Mouse (Mus musculus): ENCODE measurements around the gene Pdzd2.

Pdzd2 gene

GRCm38 (mm10) chr15:12665946-12666345 is 73.8 kb downstream of the Pdzd2 start:
- no peak for DNase-seq

- DNase-seq = no peak
Observed at GRCm38 (mm10) chr15:12663351-12663750, 76.4 kb downstream of the Pdzd2 start.

- DNase-seq = no peak
Observed at GRCm38 (mm10) chr15:12660320-12660719, 79.4 kb downstream of the Pdzd2 start.

- DNase-seq = no peak
Observed at GRCm38 (mm10) chr15:12655959-12656662, 83.6 kb downstream of the Pdzd2 start.

GRCm38 (mm10) chr15:12655316-12655715 is 84.4 kb downstream of the Pdzd2 start:
- no peak for DNase-seq

- no peak for DNase-seq
Observed at GRCm38 (mm10) chr15:12652336-12653031, 87.2 kb downstream of the Pdzd2 start.

GRCm38 (mm10) chr15:12650236-12650635 is 89.5 kb downstream of the Pdzd2 start:
- DNase-seq = no peak

GRCm38 (mm10) chr15:12649674-12650073 is 90.0 kb downstream of the Pdzd2 start:
- no peak for DNase-seq

- no peak for DNase-seq
Observed at GRCm38 (mm10) chr15:12649131-12649530, 90.6 kb downstream of the Pdzd2 start.

- DNase-seq = peak; percentile 47
Observed at GRCm38 (mm10) chr15:12640755-12641154, 99.0 kb downstream of the Pdzd2 start.

- DNase-seq = no peak
Observed at GRCm38 (mm10) chr15:12639776-12640175, 99.9 kb downstream of the Pdzd2 start.

- no peak for DNase-seq
Observed at GRCm38 (mm10) chr15:12639181-12639580, 100.5 kb downstream of the Pdzd2 start.

GRCm38 (mm10) chr15:12638370-12639030 is 101.2 kb downstream of the Pdzd2 start:
- no peak for DNase-seq

GRCm38 (mm10) chr15:12637511-12637910 is 102.2 kb downstream of the Pdzd2 start:
- DNase-seq = no peak

GRCm38 (mm10) chr15:12636386-12636785 is 103.3 kb downstream of the Pdzd2 start:
- no peak for DNase-seq

- no peak for DNase-seq
Observed at GRCm38 (mm10) chr15:12634921-12635320, 104.8 kb downstream of the Pdzd2 start.

- DNase-seq = no peak
Observed at GRCm38 (mm10) chr15:12629164-12629563, 110.6 kb downstream of the Pdzd2 start.

- DNase-seq = no peak
Observed at GRCm38 (mm10) chr15:12628451-12628850, 111.3 kb downstream of the Pdzd2 start.

GRCm38 (mm10) chr15:12626930-12627329 is 112.8 kb downstream of the Pdzd2 start:
- DNase-seq = no peak

- no peak for DNase-seq
Observed at GRCm38 (mm10) chr15:12626166-12626565, 113.6 kb downstream of the Pdzd2 start.

- DNase-seq = no peak
Observed at GRCm38 (mm10) chr15:12625524-12625923, 114.2 kb downstream of the Pdzd2 start.

- DNase-seq = no peak
Observed at GRCm38 (mm10) chr15:12623521-12623920, 116.2 kb downstream of the Pdzd2 start.

- DNase-seq = no peak
Observed at GRCm38 (mm10) chr15:12622701-12623100, 117.0 kb downstream of the Pdzd2 start.

- no peak for DNase-seq
Observed at GRCm38 (mm10) chr15:12622093-12622643, 117.6 kb downstream of the Pdzd2 start.
